Mouse (Mus musculus) lung, adult 2 months (tissue): Measurements from ENCODE around the gene Itga2. TPM values are rescaled to one million over a fixed set of nuclear protein-coding genes. Genes with fewer than 3 reads are reported as not detected.

ENCODE experiments used
- DNase-seq: peaks from one replicate; pipeline ENCODE4 v3.0.0; 2022
- H3K4me1 ChIP-seq: fragments of 200-500 bp; 2 replicates; pipeline ENCODE4 v1.6.1; 2011; ENCODE audit warnings: low read length; ENCODE audit not compliant: control insufficient read depth, insufficient read depth
- H3K4me3 ChIP-seq: fragments of 200-500 bp; replicated peaks from 2 replicates; pipeline ENCODE3; 2011; ENCODE audit warnings: low read depth, mild to moderate bottlenecking, control low read depth, low read length; ENCODE audit errors: extremely low read depth
- CTCF ChIP-seq: fragments of 200-500 bp; IDR thresholded peaks from 2 replicates; pipeline ENCODE4 v1.5.1; 2011; ENCODE audit warnings: mild to moderate bottlenecking, low read length, control low read depth; ENCODE audit not compliant: insufficient read depth
- POLR2A ChIP-seq: fragments of 200-500 bp; IDR thresholded peaks from 2 replicates; pipeline ENCODE4 v1.6.1; 2011; ENCODE audit warnings: low read depth, mild to moderate bottlenecking, control low read depth, low read length, borderline replicate concordance; ENCODE audit errors: extremely low read depth
- WGBS: fragments of 180-500 bp; shearing (Covaris S2); methylation state at CpG from one replicate; pipeline ENCODE4 v1.1.7; 2018; 5-methylcytosine and 5-hydroxymethylcytosine counted together
- polyA plus RNA-seq: library from polyadenylated mRNA; depleted of rRNA; stranded (reverse); fragments of >200 nt; gene quantifications from 2 replicates; pipeline ENCODE4 v1.2.3, GENCODE M21; 2012

Itga2 gene
- polyA plus RNA-seq, 1 experiment: 3.5 TPM

GRCm38 (mm10) chr13:114854428-114854827, 77.5 kb downstream of the Itga2 start:
- no peak for DNase-seq
- no peak overlapping the region for H3K4me3 ChIP-seq
- TF ChIP-seq CTCF (no peak), POLR2A (no peak)
- 95% methylated on average over 3 of the region's 3 CpGs for WGBS
- no peaks in the 10 kb centered on the region; the same call in none of the 2 replicates for H3K4me1 ChIP-seq

DNA sequence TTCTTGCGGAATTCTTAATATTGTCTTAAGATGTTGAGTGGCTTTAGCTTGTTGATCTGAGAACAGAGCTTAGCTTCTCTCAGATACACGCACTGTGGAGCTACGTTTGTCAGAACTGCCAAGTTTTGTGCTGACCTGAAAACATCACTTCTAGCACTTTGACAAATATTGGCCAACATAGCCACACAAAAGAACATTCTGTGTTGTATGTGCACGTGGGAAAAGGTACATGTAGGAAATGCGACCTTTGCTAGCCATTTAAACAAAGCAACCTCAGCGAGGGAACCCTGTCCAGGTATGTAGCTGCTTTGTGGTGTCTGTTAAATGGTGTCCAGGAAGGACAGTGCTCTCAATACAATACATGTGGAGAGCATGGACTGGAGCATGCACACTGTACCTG, 77.9 kb downstream of the Itga2 start:
- no peak for TF ChIP-seq POLR2A
- TF ChIP-seq CTCF: no peak
- Histone ChIP-seq H3K4me3 (no peak overlapping the region), H3K4me1 (no peaks in the 10 kb centered on the region; the same call in none of the 2 replicates)
- no peak for DNase-seq
- 69% methylated on average over 6 of the region's 6 CpGs for WGBS

- TF ChIP-seq POLR2A (no peak), CTCF (no peak)
- DNase-seq: no peak
- H3K4me3 ChIP-seq: no peak overlapping the region
- 80% methylated on average over 2 of the region's 2 CpGs for WGBS
- no peaks in the 10 kb centered on the region; the same call in none of the 2 replicates for H3K4me1 ChIP-seq
These were observed 78.7 kb downstream of the Itga2 start for GRCm38 (mm10) chr13:114853152-114853551.

DNA sequence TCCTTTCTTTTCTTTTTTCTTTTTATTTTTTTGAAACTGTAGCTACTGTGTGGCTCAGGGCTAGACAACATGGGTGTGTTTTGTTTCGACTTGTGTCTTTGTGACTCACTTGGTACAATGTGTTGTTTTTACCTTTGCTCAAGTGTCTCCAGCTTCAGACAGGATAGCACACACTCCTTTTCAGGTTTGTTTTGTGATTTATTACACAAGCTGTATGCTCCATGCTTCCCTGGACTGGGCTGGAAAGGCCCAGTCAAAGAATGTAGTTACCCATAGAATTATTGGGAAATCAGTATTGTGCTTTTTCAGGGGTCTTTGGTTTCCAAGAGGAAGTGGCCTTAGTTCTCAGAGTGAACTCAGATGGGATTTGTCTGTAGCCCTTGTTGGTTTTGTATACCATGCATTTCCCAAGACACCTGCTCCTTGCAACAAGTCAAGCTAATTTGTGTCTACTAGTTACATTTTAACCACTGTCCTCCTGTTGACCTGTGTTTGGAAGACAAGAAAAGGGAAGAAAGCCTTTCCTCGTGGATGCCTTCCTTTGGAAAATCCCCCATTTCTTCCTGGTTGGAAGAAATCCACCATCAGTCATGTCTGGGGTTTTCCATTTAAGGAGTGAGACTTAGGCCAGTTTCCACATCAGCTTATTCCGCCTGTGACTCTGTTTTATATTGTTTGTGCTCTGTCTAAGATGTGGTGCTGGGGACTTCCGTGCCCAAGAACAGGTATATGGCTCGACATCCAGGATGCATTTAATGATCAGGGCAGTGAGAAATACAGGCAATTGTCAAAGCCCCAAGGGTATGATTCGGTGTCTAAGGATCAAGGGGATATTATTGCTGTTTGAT, 79.4 kb downstream of the Itga2 start:
- 59% methylated on average over 6 of the region's 6 CpGs for WGBS
- DNase-seq: no peak
- no peak overlapping the region for H3K4me3 ChIP-seq
- TF ChIP-seq POLR2A (no peak), CTCF (no peak)
- H3K4me1 ChIP-seq: no peaks in the 10 kb centered on the region; the same call in none of the 2 replicates

GRCm38 (mm10) chr13:114848945-114849344, 83.0 kb downstream of the Itga2 start:
- TF ChIP-seq CTCF (no peak), POLR2A (no peak)
- 64% methylated on average over 3 of the region's 3 CpGs for WGBS
- Histone ChIP-seq H3K4me3 (no peak overlapping the region), H3K4me1 (no peaks in the 10 kb centered on the region; the same call in 1 of the 2 replicates)
- DNase-seq: no peak

DNA sequence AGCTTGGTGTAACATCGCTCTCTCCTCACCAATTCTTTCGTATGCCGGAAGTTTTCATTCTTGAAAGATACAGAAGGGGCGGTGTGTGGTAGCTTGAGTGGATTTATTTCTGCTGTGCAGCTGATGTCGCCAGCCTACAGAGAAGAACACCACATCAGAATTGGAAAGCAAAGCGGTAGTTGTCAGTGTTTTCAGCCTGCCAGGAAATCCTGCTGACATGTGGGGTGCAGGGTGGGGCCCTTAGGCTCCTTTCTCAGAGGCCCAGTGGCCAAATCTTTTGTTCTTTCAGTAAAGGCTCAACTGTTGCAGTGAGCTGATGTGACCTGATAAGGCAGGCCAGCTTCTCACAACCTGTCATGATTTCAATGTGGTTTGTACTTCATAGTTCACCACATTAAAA, 86.1 kb downstream of the Itga2 start:
- Histone ChIP-seq H3K4me1 (no peaks in the 10 kb centered on the region; the same call in 1 of the 2 replicates), H3K4me3 (no peak overlapping the region)
- DNase-seq: no peak
- TF ChIP-seq CTCF (no peak), POLR2A (no peak)
- WGBS: 50% methylated on average over 6 of the region's 6 CpGs

DNA sequence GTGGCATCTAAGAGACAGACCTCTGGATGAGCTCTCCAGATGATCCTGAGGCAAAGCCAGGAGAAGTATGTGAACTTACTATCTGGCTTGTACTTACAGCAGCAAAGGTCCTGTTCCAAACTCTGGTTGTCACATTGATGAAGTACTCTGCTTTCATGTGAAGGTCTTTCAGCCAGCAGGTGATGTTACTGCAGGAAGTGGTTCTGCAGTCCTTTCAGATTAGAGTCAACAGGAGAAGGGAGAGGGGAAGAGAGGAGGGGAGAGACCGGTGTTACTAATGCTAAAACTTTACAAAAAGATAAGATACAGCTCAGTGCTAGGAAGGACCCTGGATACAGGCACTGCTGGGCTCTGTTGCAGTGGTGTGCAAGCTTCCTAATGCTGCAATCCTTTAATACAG, 88.6 kb downstream of the Itga2 start:
- H3K4me1 ChIP-seq: peaks cover 5% of the 10 kb centered on the region; the same call in 1 of the 2 replicates
- 26% methylated on average over 1 of the region's 1 CpGs for WGBS
- TF ChIP-seq POLR2A (no peak), CTCF (no peak)
- no peak overlapping the region for H3K4me3 ChIP-seq
- DNase-seq: no peak

DNA sequence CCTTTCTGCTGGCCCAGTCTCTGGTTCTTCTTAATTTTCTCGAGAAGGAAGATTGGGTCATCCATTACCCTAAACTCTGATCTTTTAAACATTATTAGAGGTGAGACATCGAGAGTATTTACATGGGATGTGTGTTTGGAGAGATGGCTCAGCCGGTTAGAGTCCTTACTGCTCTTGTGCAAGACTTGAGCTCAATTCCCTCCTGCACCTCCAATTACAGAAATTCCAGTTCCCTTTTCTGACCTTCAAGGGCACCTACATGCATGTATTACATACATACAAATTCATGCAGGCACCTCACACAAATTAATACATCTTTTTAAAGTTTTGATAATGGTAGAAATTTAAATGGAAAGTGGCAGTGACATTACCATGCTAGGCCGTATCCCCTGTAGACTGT, 91.4 kb downstream of the Itga2 start:
- no peak for TF ChIP-seq POLR2A
- TF ChIP-seq CTCF: no peak
- no peak for DNase-seq
- no peak overlapping the region for H3K4me3 ChIP-seq
- H3K4me1 ChIP-seq: peaks cover 5% of the 10 kb centered on the region; the same call in 1 of the 2 replicates
- WGBS: 74% methylated on average over 4 of the region's 4 CpGs

GRCm38 (mm10) chr13:114839098-114839497, 92.8 kb downstream of the Itga2 start:
- peaks cover 13% of the 10 kb centered on the region for H3K4me1 ChIP-seq
- no peak overlapping the region for H3K4me3 ChIP-seq
- no peak for DNase-seq
- TF ChIP-seq POLR2A (no peak), CTCF (no peak)
- WGBS: 56% methylated on average over 9 of the region's 9 CpGs

GRCm38 (mm10) chr13:114838535-114838990, 93.3 kb downstream of the Itga2 start:
- 27% methylated on average over 5 of the region's 5 CpGs for WGBS
- DNase-seq: peak; percentile 31
- Histone ChIP-seq H3K4me3 (no peak overlapping the region), H3K4me1 (peaks cover 15% of the 10 kb centered on the region)
- no peak for TF ChIP-seq CTCF
- TF ChIP-seq POLR2A: no peak
